Mouse (Mus musculus) kidney, postnatal 10 days (tissue): ENCODE results near the gene Syngr3.

Experiments used
- DNase-seq: peaks from one replicate; pipeline ENCODE4 v3.0.0; 2021; ENCODE audit warnings: mixed read lengths

Syngr3 gene

DNA sequence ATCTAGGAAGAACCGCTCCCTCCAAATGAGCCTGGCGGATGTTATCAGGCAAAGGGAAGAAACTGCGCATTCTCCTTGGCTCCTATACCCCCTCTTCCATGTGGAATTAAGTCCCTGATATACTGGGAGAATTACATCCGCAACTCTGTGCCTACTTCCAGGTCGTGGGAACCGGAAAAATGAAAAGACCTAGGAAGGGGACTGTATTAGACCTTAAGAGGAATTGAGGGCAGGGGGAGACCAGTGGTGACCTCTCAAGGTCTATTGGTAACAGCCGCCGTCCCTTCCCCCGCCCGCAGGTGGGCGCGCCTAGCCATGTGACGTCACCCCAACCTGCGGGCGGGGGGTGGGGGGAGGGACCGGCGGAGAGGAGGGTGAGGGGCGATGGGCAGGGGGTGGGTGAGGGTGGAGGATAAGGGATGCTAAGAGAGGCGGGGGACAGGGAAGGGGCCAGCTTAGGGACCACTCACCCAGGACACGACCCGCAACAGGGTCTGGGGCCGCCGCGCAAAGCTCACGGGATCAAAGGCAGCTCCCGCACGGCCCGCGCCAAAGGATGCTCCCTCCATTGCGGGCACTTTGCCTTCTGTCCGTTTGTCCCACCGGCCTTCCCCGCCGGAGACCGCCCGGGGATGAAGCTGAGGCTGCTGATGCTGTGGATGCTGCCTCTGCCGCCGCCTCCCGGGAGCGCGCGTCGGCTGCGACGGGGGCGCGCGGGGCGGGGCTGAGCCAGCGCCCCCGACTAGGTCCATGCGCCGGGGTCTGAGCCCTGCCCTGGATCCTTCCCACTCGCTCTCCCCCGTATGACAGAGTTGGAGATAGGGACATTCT is at the start of gene Syngr3:
TSS of gene Syngr3 (minus strand) at position 705 of the 831 bp plus-strand sequence.
- DNase-seq: no peak

DNA sequence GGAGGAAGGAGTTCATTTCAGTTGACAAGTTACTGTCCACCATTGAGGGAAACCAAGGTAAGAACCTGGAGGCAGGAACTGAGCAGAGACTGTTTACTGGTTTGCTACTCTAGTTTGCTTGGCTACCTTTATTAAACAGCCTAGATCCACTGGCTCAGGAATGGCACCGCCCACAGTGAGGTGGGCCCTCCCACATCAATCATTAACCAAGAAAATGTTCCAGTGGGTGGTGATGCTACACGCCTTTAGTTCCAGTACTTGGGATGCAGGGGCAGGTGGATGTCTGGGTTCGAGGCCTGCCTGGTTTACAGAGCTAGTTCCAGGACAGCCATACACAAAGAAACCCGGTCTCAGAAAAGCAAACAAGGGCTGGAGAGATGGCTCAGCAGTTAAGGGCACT is 48.5 kb upstream of the Syngr3 start:
- peak; percentile 57 for DNase-seq

DNA sequence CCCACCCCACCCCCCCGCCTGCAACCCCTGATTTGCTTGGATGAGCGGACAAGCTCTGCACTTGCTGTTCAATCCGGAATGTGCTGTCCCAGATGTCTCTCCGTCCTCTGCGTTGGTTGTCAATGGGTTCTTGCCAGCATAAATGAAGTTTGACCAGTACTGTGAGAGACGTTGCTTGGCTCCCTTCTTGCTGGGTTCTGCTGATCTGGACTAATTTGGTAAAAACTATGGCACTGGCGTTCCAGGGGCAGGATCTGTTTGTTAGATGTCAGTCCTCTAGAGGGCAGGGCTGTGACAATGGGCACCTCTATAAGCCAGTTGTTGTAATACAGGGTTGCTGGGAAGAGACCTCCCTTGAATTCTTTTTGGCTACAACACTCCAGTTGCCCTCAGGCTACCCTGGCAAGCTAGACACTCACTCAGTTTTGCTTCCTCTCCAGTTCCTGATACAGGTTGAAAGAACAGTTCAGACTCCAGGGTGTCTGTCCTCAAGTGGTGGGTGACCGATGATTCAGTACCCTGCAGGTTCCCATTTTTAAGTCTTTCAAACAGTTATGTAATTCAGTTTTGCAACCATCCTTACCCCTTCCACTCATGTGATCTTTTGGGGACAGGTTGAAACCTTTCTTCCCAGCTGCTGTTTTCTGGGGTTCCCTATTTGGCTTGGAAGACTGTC is 47.5 kb upstream of the Syngr3 start:
- DNase-seq: no peak

- DNase-seq: peak; percentile 97
Measured at GRCm38 (mm10) chr17:24736330-24737051, 46.7 kb upstream of the Syngr3 start, which contains the start of gene Msrb1. Gene Msrb1 (plus strand): TSS chr17:24736642.

DNA sequence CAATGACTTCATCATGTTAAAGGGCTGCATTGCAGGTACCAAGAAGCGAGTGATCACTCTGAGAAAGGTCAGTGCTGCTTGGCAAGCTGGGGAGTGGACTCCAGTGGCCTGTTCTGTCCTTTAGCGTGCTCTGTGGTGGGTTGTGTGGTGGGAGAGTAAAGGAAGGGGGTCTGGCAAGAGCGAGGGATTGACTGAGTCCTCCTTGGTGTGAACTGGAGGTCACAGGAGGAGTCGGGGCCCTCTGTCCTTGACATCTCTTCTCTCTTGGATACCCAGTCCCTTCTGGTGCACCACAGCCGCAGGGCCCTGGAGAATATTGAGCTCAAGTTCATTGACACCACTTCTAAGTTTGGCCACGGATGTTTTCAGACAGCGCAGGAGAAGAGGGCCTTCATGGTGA is 45.7 kb upstream of the Syngr3 start:
- no peak for DNase-seq

DNA sequence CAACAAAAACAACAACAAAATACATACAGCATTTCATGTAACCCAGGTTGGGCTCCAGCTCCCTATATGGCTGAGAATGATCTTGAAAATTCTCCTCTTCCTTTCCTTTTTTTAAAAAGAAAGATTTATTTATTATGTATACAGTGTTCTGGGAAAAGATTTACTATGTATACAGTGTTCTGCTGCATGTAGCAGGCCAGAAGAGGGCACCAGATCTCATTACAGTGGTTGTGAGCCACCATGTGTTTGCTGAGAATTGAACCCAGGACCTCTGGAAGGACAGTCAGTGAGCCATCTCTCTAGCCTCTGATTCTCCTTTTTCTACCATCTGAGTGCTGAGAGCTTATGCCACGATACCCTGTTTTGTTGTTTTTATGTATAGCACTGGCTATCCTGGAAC is 44.8 kb upstream of the Syngr3 start:
- DNase-seq: no peak

DNA sequence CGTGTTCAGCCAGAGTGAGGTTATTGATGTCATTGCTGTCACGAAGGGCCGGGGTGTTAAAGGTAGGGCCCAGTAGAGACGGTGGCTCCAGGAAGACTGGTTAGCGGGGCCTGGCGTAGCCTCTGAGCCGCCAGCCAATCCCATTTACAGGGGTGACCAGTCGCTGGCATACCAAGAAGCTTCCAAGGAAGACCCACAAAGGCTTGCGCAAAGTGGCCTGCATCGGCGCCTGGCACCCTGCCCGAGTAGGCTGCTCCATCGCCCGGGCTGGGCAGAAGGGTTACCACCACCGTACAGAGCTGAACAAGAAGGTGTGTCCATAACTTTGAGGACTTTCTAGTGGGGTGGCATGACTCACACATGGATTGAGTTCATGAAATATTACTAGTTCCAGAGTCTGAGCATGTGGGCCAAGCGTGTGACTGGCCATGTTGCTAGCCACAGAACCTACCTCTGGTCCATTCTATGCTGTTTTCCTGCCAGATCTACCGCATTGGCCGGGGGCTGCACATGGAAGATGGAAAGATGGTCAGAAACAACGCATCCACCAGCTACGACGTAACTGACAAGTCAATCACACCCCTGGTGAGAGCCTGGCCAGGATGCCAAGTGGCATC is 43.8 kb upstream of the Syngr3 start:
- peak; percentile 22 for DNase-seq

GRCm38 (mm10) chr17:24732233-24732935 is 42.6 kb upstream of the Syngr3 start:
- DNase-seq: peak; percentile 5

DNA sequence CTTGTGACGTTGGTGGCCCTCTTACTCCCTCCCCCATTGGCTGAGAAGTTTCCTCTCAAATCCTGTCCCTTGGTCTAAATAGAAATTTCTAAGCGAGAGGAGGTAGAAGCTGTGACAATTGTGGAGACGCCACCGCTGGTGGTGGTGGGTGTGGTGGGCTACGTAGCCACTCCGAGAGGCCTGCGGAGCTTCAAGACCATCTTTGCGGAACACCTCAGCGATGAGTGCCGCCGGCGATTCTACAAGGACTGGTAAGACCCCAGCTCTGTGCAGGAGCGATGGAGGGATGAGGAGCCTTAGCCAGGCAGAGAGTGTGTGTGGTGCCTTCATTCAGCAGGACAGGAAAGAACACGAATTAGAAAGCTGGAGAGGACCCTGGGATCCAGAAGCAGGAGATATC is 41.0 kb upstream of the Syngr3 start:
- DNase-seq: peak; percentile 6

GRCm38 (mm10) chr17:24729067-24729466 is 39.3 kb upstream of the Syngr3 start:
- peak; percentile 39 for DNase-seq

DNA sequence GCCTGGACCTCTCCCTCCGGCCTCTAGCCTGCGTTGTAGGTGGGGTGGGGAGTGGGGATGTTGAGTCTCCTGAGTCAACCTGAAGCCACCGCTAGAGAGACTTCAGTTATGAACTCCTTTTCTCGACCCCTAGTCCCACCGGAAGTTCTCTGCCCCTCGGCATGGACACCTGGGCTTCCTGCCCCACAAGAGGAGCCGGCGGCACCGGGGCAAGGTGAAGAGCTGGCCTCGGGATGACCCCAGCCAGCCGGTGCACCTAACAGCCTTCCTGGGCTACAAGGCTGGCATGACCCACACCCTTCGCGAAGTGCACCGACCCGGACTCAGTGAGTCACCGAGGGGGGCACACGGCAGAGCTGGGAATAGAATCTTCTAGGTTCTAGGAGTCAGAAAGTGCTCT is 38.4 kb upstream of the Syngr3 start:
- DNase-seq: peak; percentile 9

DNA sequence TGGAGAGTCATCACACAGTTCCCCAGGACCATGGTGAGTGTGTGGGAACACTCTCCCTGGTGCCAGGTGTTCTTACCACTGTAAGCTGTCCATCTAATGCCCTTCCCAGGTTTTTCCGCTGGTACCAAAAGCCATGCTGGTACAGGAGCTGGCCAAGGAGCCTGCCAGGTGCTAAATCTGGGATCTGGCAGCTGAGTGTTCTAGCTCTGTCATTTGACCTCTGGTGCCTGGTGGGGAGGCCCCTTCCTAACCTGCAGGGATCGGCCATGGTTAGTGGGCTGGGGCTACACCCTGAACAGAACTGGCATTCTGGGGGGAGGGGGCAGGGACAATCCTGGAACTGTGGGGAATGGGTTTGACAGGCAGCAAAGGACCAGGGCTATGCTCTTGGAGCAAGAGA is 37.9 kb upstream of the Syngr3 start, which contains the start of gene Rpl3l:
TSS of gene Rpl3l (plus strand) at position 203 of the 400 bp plus-strand sequence.
- DNase-seq: peak; percentile 5

DNA sequence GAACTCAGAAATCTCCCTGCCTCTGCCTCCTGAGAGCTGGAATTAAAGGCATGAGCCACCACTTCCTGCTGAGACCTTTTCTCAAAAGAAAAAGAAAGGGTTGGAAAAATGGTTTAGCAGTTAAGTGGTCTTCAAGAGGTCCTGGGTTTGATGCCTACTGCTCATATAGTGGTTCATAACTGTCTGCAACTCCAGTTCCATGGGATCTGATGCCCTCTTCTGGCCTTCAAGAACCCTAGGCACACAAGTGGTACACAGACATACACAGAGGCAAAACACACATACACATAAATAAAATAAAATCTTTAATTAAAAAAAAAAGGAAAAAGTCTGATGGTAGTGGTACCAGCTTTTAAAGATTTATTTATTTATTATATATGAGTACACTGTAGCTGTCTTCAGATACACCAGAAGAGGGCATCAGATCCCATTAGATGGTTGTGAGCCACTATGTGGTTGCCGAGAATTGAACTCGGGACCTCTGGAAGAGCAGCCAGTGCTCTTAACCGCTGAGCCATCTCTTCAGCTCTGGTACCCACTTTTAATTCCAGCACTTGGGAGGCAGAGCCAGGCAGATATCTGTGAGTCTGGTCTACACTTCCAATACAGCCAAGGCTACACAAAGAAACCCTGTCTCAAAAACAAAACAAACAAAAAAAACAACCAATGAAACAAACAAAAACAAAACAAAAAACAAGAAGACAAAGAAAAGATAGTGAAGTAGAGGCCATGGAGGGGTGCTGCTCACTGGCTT is 36.1 kb upstream of the Syngr3 start:
- DNase-seq: no peak

DNA sequence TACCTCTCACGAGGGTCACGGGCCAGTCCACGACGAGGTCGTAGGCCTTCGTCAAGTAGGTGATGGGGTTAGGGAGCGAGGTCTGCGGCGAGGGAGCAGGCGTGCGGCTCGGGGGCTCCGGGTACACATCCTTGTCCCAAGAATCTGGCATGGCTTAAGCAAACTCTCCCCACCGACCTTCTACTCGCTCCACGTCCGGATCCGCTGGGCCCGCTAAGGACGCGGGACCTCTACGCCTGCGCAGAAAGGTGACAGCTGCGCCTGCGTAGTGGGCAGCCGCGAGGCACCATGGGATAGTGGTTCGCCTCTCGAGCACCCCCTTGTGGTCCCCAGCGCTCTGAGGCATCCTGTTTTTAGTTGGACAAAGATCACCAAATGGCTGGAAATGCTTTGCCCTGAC is 34.4 kb upstream of the Syngr3 start, which contains the start of gene Ndufb10:
TSS of gene Ndufb10 (minus strand) at position 295 of the 400 bp plus-strand sequence.
- peak; percentile 99 for DNase-seq

DNA sequence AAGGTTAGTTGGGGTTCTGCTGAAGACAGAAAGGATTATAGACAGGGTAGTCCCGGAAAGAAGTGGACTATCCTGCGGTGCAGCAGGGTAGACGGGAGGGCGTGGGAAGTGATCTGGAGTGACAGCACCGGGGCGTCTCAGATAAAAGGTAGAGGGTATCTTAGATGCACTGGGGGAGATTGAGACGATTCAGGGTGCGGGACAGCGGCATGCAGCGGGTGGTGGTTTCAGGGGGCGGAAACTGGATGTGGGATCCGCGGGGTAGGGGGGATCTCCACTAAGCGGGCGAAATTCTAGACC is 34.1 kb upstream of the Syngr3 start:
- no peak for DNase-seq

- peak; percentile 6 for DNase-seq
Measured at GRCm38 (mm10) chr17:24723122-24723880, 33.5 kb upstream of the Syngr3 start.

- peak; percentile 8 for DNase-seq
Measured at GRCm38 (mm10) chr17:24722220-24722924, 32.6 kb upstream of the Syngr3 start.

- DNase-seq: peak; percentile 6
Measured at GRCm38 (mm10) chr17:24721383-24721955, 31.7 kb upstream of the Syngr3 start.

- DNase-seq: peak; percentile 8
Measured at GRCm38 (mm10) chr17:24720616-24721015, 30.9 kb upstream of the Syngr3 start.
